Mouse (Mus musculus): ENCODE measurements around the gene Agfg2.
A peak's percentile ranks its signal among the peaks of the same experiment; 100 is the strongest.

The Agfg2 gene

GRCm38 (mm10) chr5:137610056-137610455 lies 74.5 kb downstream of the Agfg2 start:
- no peak for DNase-seq (ENCODE audit: low spot score in 2 of 2)

DNA sequence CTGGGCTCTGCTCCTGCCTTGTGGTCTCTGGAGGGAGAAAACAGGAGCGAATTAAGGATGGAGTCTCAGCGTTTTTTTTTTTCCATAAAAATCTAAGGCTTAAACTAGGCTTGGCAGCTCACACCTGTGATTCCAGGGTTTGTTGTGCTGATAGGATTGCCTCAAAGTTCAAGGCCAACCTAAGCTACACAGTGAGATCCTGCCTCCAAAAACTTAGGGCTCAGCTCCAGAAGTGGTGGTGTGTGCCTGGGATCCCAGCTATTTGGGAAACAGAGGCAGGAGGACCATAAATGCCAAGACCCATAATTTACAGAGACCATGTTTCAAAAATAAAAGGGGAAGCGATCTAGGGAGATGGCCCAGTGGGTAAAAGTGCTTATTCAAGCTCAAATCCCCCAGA lies 75.2 kb downstream of the Agfg2 start:
- no peak for DNase-seq (ENCODE audit: low spot score in 2 of 2)

- no peak for DNase-seq (ENCODE audit: low spot score in 2 of 2)
Observed at GRCm38 (mm10) chr5:137608654-137609190, 75.8 kb downstream of the Agfg2 start.

GRCm38 (mm10) chr5:137607860-137608653 lies 76.5 kb downstream of the Agfg2 start:
- DNase-seq (ENCODE audit: low spot score in 2 of 2) = no peak

- peak in 1 of 2 experiments; percentile 23 for DNase-seq (ENCODE audit: low spot score in 2 of 2)
Observed at GRCm38 (mm10) chr5:137601365-137601729, 83.2 kb downstream of the Agfg2 start.

GRCm38 (mm10) chr5:137600619-137601364 lies 83.7 kb downstream of the Agfg2 start, which contains the start of gene Mospd3:
Gene Mospd3 (minus strand): TSS chr5:137601058.
- DNase-seq (ENCODE audit: low spot score in 2 of 2) = peak; percentile 97 to 98

Data from heart, adult 9 months (tissue).